Mouse (Mus musculus): Measurements from ENCODE around the gene Olfr318.
"Not testable (repeated sequence)": the region's sequence is repeated elsewhere in the genome, so short reads cannot be mapped to it uniquely, and the experiment has no call there.

Olfr318 gene

DNA sequence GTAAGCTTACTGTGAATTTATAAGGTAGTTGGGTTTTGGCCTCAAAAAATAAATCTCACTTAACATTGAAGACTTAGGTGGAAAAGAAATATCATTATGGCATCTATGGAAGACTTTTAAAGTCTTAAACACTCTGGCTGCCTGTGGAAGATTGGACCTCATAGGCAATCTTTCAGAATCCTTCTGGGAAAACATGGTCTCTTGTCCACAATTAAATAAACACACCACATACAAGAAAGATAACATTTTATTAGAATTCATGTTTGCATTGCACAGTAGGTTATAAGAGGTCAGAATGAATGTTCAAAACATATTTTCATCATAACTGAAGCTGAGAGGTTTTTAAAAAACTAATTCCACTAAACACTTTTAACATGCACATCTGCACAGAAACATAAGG, at the start of gene Olfr318:
TSS of gene Olfr318 (minus strand) at position 101 of the 400 bp plus-strand sequence.
- DNase-seq = no peak

DNA sequence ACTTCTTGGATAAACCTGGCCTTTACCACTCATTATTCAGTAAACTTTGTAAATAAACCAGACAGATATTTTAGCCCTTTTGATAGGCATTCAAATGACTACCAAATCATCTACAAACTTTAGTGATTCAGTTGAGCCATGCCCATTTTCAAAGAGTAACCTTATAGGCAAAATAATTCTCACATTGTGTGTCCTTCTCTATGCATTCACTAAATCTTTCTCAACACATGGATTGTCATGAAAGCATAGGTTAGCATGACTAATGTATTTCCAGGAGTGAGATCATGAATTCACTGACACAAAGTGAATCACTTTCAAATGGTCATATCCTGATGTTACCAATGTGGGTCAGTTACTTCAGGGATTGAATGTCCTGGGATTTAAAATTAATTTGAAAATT, 49.1 kb upstream of the Olfr318 start, which contains the start of gene Olfr315:
TSS of gene Olfr315 (plus strand) at position 301 of the 400 bp plus-strand sequence.
- no peak for DNase-seq

DNA sequence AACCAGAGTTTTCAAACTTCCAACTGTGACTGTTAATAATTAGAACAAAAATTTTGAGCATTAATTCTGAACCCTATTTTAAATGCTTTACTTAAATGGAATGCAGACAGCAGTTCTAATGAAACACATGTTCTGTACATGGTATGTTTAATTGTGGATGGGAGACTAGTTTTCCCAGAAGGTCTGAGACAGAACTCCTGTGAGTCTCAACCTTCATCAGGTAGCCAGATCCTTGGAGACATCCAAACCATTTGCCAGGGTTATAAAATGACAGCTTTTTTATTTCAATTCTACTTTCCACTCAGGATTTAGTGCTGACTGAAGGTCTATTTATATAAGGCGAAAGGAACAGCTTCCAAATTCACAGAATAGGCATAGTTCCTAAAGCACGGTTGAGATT, 28.6 kb upstream of the Olfr318 start, which contains the start of gene Olfr316:
TSS of gene Olfr316 (plus strand) at position 301 of the 400 bp plus-strand sequence.
- DNase-seq = no peak

DNA sequence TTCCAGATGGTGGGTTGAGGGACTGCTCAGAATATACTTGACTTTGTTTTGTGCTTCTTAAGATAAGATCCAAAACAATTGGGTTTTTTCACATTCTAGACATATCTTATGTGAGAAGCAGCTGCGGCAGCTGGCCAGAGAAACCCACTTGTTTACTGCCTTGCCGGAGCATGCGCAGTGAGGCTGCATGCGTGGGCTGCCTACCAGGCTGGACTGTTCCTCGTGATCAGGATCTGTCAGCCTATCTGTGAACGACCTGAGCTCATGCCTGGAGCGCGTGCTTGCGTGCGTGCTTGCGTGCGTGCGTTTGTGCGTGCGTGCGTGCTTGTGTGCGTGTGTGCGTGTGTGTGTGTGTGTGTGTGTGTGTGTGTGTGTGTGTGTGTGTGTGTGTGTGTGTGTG, 27.3 kb upstream of the Olfr318 start:
- not testable (repeated sequence) for DNase-seq

DNA sequence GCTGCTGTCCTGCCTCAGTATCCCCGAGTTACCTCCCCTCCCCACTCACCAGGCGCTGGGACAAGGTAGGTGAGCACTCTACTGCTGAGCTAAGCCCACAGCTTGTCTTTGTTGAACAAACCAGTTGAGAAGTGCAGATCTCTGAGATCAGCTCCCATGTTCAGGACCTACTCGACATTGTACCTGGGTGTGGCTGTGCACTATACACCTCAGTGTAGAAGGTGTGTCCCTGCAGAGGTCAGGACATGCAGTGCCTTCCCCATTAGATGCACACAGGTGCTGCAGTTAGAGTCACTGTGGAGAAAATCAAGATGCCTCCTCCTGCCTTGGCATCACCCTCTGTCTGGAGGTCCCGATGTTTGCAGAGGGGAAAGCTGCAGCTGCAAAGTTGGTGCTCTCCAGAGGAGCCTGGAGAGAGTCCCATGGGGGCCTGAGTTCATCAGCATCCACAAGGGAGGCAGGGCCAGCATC, 15.0 kb upstream of the Olfr318 start, which contains the start of gene Olfr317:
TSS of gene Olfr317 (minus strand) at position 421 of the 471 bp plus-strand sequence.
- no peak for DNase-seq

DNA sequence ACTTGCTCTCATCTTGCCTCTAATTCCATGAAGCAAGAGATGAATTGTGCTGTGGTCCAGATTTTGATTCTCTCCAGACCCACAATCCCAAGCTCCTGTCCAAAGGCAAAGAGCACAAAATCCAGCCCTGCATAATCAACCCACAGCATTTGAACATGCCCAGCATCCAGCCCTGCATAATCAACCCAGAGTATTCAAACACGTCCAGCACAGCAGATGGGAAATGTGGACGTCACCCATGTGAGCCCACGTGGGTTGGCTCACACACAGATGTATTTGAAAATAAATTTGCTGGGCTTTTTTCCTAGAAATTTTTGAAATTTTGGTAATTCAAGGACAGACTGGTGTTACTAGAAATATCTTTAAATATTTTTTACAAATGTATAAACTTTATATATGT, 9.6 kb upstream of the Olfr318 start:
- DNase-seq = no peak

DNA sequence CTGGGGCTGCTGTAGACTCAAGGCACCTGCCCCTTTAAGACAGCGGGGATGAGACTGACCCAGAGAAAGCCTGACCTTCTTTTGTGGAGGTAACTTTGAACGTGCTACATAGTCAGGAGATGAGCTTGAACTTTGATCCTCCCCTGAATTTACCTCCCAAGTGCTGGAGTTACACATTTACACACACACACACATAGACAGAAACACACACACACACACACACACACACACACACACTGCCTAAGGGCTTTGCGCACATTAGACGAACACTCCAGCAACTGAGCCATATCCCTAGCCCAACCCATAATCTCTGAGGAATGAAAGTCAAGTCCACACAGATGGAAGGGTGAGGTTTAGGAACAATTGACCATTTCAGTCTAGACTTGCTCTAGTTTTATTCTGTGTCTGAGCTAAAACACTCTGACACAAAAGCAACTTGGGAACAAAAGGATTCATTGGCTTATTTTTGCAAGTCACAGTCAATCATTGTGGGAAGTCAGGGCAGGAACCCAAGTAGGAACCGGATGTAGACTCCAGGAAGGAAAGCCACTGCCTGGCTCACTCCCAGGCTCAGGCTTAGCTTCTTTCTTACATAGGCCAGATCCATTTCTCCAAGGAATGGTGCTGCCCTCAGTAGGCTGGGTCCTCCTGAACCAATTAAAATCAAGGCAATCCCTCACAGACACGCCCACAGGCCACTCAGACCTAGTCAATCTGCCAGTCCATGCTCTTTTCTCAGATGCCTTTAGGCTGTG, 4.3 kb upstream of the Olfr318 start:
- not testable (repeated sequence) for DNase-seq

DNA sequence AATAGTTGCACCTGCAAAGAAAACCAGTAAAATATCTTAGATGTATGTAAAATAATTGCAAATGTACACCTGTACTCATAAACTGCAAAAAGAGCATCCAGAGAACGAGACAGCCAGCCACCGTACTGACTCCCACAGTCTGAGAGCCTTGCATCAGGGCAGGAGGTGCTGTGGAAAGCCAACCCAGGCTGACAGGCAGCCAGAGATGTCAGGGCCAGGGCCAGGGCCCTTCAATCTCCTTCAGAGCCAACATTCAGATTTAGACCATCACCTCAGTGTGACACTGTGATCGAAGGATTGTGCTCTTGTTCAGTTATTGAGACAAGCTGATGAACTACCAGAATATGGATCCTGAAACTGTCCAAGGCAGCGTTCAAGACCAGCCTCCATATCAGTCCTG, 4.1 kb downstream of the Olfr318 start:
- no peak for DNase-seq

DNA sequence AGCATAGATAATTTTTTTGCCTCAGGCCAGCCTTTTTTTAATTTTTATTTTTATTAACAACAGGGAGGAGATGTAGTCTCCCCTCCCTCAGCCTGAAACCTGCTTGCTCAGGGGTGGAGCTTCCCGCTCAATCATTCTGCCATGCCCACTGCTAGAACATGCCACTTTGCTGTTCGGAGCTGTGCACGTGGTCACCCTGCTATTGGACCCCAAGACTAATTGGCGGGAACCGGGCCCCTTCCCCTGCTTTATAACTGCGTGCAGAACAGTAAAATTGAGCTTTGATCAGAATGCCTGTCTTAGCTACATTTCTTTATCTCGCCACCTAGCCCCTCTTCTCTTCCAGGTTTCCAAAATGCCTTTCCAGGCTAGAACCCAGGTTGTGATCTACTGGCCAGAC, 6.1 kb downstream of the Olfr318 start:
- DNase-seq = not testable (repeated sequence)

DNA sequence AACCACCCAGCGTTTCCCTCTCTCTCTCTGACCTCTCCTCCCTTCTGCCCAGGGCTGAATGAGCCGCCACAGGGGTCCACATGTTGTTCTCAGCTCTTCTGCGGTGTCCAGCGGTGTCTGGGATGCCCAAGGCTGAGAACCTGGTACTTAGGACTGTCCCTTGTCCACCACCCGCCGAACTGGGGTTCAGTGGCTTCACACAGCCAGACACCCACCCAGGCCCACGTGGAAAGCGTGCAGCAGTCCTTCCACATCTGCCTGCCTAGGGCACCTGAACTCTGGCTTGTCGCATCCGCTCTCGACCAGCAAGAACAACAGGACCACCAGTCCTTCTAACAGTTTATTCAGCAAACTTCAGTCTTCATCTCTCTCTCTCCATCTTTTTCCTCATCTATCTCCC, 14.7 kb downstream of the Olfr318 start:
- DNase-seq = no peak

DNA sequence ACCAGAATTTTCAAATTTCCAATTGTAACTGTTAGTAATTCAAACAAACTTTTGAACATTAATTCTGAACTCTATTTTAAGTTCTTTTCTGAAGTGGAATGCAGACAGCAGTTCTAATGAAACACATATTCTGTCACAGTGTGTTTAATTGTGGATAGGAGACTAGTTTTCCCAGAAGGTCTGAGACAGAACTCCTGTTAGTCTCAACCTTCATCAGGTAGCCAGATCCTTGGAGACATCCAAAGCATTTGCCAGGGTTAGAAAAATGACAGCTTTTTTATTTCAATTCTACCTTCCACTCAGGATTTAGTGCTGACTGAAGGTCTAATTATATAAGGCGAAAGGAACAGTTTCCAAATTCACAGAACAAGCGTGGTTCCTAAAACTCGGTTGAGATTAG, 25.0 kb downstream of the Olfr318 start, which contains the start of gene Olfr319:
TSS of gene Olfr319 (plus strand) at position 301 of the 400 bp plus-strand sequence.
- DNase-seq = no peak

DNA sequence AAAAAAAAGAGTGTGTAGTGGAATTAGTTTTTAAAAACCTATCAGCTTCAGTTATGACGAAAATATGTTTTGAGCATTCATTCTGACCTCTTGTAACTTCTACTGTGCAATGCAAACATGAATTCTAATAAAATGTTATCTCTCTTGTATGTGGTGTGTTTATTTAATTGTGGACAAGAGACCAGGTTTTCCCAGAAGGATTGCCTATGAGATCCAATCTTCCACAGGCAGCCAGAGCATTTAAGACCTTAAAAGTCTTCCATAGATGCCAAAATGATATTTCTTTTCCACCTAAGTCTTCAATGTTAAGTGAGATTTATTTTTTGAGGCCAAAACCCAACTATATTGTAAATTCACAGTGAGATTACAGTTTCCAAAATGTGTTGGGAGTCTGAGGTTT, 43.0 kb downstream of the Olfr318 start, which contains the start of gene Olfr320:
TSS of gene Olfr320 (plus strand) at position 301 of the 400 bp plus-strand sequence.
- DNase-seq = no peak

DNA sequence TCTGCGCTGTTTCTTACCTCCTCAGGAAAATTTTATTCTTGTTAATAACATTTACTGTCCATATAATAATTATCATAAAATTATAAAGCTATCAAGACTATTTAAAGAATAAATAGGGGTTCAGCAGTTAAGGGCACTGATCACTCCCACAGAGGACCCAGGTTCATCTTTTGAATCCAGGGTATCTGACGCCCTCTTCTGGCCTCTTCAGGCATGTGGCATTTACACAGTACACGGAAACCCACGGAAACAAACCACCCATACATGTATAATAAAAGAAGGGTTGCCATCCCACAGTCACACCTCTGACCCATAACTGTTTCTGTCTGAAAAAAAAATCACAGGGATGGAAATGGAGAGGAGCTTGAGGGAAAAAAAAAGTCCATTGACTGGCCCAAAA, 52.0 kb downstream of the Olfr318 start:
- no peak for DNase-seq

DNA sequence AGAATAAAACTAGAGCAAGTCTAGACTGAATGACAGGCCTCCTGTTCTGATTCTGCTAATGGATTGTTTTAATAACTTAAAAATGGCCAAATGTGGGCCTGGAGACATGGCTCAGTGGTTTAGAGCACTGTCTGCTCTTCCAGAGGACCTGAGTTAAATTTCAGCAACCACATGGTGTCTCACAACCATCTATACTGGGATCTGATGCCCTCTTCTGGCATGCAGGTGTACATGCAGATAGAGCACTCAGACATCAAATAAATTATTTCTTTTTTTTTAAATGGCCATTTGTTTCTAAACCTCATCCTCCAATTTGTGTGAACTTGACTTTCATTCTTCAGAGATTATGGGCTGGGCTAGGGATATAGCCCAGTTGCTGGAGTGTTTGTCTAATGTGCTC, 54.6 kb downstream of the Olfr318 start:
- DNase-seq = no peak
